Mouse (Mus musculus) kidney, postnatal 0 days (tissue): ENCODE results near the gene Eef2k. TPM values are rescaled to one million over a fixed set of nuclear protein-coding genes. Genes with fewer than 3 reads are reported as not detected.

ENCODE experiments used
- ATAC-seq: fragments of 200-750 bp; cut with Nextera tagmentation; replicated peaks from 2 replicates; pipeline ENCODE4 v1.8.0; 2017; ENCODE audit warnings: low read depth, moderate number of reproducible peaks, moderate TSS enrichment, moderate library complexity; ENCODE audit not compliant: low FRiP score
- DNase-seq: peaks from one replicate; pipeline ENCODE4 v3.0.0-alpha.2; 2016; ENCODE audit warnings: low spot score
- H3K27ac ChIP-seq: fragments of 300-500 bp; sonication (generic); 2 replicates; pipeline ENCODE4 v1.5.1; 2014; ENCODE audit warnings: mild to moderate bottlenecking
- H3K27me3 ChIP-seq: fragments of 300-500 bp; sonication (generic); 2 replicates; pipeline ENCODE4 v1.6.1; 2014; ENCODE audit warnings: low read length, mixed read lengths; ENCODE audit not compliant: insufficient read depth
- H3K36me3 ChIP-seq: fragments of 300-500 bp; sonication (generic); 2 replicates; pipeline ENCODE4 v1.6.1; 2014; ENCODE audit warnings: low read length, mixed read lengths; ENCODE audit not compliant: insufficient read depth
- H3K4me1 ChIP-seq: fragments of 300-500 bp; sonication (generic); replicated peaks from 2 replicates; pipeline ENCODE4 v1.6.1; 2014; ENCODE audit warnings: antibody characterized with exemption, low read length, mixed read lengths; ENCODE audit not compliant: insufficient read depth
- H3K4me2 ChIP-seq: fragments of 300-500 bp; sonication (generic); 2 replicates; pipeline ENCODE4 v1.6.1; 2014; ENCODE audit warnings: mild to moderate bottlenecking, low read length, moderate library complexity, mixed read lengths
- H3K4me3 ChIP-seq: fragments of 300-500 bp; sonication (generic); replicated peaks from 2 replicates; pipeline ENCODE4 v1.5.1; 2014; ENCODE audit warnings: low read depth, low read length
- H3K9ac ChIP-seq: fragments of 300-500 bp; sonication (generic); 2 replicates; pipeline ENCODE4 v1.6.1; 2014; ENCODE audit warnings: low read depth, low read length
- H3K9me3 ChIP-seq: fragments of 300-500 bp; sonication (generic); replicated peaks from 2 replicates; pipeline ENCODE4 v1.6.1; 2016; ENCODE audit warnings: low read length, inconsistent platforms, mixed read lengths
- CTCF ChIP-seq: IDR thresholded peaks from 2 replicates; pipeline ENCODE4 v1.5.1; 2016; ENCODE audit warnings: antibody characterized with exemption, low read depth, mild to moderate bottlenecking, moderate library complexity
- WGBS: fragments of 180-500 bp; shearing (Covaris S2); extraction: QIAGEN DNeasy Blood & Tissue Kit; methylation state at CpG from one replicate; pipeline ENCODE4 v1.1.7; 2014; 5-methylcytosine and 5-hydroxymethylcytosine counted together
- polyA plus RNA-seq: library from polyadenylated mRNA; unstranded; fragments of >200 nt; fragmentation: Nextera tagmentation; extraction: Ambion mirVana; gene quantifications from 2 replicates; pipeline ENCODE4 v1.2.1, GENCODE M21; 2015

Gene Eef2k
- polyA plus RNA-seq, 1 experiment from 2014 or later, result 13.8 TPM

GRCm38 (mm10) chr7:120860799-120861487, 18.3 kb downstream of the Eef2k start:
- TF ChIP-seq CTCF, result no peak
- peaks cover 13% of the 10 kb centered on the region; the same call in 1 of the 2 replicates for H3K4me1 ChIP-seq
- no peak overlapping the region for H3K27ac ChIP-seq

DNA sequence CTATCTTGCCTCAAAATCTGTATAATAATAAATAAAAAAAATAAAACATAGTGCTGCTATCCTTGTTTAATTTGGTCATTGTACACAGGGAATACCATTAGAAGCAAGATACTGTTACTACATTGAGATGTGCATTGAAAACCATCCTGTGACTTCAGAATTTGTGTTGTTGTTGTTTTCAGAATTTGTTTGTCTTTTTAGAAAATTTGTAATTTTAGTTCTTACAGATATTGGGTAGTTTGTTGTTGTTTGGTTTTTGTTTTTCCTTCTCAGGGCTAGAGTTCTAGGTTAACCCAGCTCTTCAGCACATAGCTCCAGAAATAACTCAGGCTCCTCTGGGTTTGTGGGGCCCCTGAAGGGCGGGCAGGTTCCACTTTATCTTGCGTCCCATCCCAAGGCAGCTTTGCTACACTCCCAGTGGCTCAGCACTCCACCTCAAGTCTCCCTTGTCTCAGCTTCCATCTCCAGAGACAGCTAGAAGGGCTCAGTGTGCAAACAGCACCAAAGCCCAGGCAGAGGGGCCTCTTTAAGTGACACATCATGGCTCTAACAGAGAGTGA, 18.9 kb downstream of the Eef2k start:
- H3K27ac ChIP-seq, result no peak overlapping the region
- ATAC-seq (no peak), DNase-seq (no peak)
- H3K9ac ChIP-seq, result no peak overlapping the region
- no peaks in the 10 kb centered on the region for H3K27me3 ChIP-seq
- no peaks in the 10 kb centered on the region for H3K9me3 ChIP-seq
- H3K36me3 ChIP-seq, result no peaks in the 10 kb centered on the region
- 46% methylated on average over 2 of the region's 2 CpGs for WGBS
- no peak for TF ChIP-seq CTCF
- no peak overlapping the region for H3K4me3 ChIP-seq
- H3K4me2 ChIP-seq, result no peak overlapping the region
- H3K4me1 ChIP-seq, result peaks cover 17% of the 10 kb centered on the region; the same call in 1 of the 2 replicates

More at GRCm38 (mm10) chr7:120860799-120861487, 18.3 kb downstream of the Eef2k start:
- Histone ChIP-seq H3K36me3 (no peaks in the 10 kb centered on the region), H3K9ac (no peak overlapping the region), H3K9me3 (no peaks in the 10 kb centered on the region), H3K27me3 (no peaks in the 10 kb centered on the region), H3K4me3 (no peak overlapping the region), H3K4me2 (no peak overlapping the region)
- DNase-seq (no peak), ATAC-seq (no peak)
- 29% methylated on average over 10 of the region's 10 CpGs for WGBS

DNA sequence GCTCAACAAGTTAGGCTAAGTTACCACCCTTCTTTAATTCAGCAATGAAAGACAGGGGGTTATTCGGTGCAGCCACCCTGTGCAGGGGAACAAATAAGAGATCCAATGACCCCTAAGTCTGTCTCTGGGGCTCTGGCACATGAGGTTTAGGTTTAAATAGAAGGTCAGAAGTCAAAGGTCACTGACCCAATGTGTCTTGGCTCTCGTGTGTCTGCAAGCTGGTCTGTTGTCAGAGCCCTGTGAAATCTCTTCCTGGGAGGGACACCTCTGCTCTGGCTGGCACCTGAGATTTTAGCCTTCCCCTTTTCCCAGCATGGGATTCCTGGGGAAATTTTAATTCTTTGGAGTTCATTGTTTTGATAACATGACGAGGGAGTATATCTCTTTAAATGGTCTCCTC, 19.6 kb downstream of the Eef2k start:
- Histone ChIP-seq H3K4me1 (peaks cover 17% of the 10 kb centered on the region; the same call in 1 of the 2 replicates), H3K27me3 (no peaks in the 10 kb centered on the region), H3K4me3 (no peak overlapping the region), H3K27ac (no peak overlapping the region), H3K9me3 (no peaks in the 10 kb centered on the region), H3K4me2 (no peak overlapping the region), H3K9ac (no peak overlapping the region), H3K36me3 (no peaks in the 10 kb centered on the region)
- 35% methylated on average over 3 of the region's 3 CpGs for WGBS
- ATAC-seq (no peak), DNase-seq (no peak)
- no peak for TF ChIP-seq CTCF

GRCm38 (mm10) chr7:120862626-120863025, 20.0 kb downstream of the Eef2k start:
- no peak for TF ChIP-seq CTCF
- Histone ChIP-seq H3K9ac (no peak overlapping the region), H3K4me1 (peaks cover 17% of the 10 kb centered on the region; the same call in 1 of the 2 replicates), H3K4me2 (no peak overlapping the region), H3K9me3 (no peaks in the 10 kb centered on the region), H3K4me3 (no peak overlapping the region), H3K27me3 (no peaks in the 10 kb centered on the region), H3K36me3 (no peaks in the 10 kb centered on the region), H3K27ac (no peak overlapping the region)
- 44% methylated on average over 7 of the region's 7 CpGs for WGBS
- ATAC-seq (no peak), DNase-seq (no peak)

DNA sequence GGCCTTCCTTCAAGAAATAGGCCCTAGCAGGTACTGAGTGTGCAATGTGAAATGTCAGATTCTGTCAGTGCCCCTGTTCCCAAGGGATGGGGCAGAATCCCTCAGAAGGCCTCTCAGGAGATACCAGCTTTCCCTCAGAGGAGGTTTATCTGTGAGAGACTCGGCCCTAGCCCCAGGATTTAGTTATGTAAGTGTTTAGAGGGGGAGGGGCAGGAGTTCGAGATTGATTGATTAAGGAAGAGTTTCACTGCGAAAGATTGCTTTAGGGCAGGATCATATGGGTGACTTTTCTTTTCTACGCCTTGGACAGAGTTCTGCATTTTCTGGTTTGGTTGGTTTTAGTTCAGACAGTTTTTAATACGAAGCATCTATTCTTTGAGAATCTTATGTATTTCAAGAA, 20.8 kb downstream of the Eef2k start:
- H3K4me1 ChIP-seq, result peaks cover 17% of the 10 kb centered on the region; the same call in 1 of the 2 replicates
- no peak for TF ChIP-seq CTCF
- 50% methylated on average over 5 of the region's 5 CpGs for WGBS
- H3K4me3 ChIP-seq, result no peak overlapping the region
- DNase-seq (no peak), ATAC-seq (no peak)
- H3K4me2 ChIP-seq, result no peak overlapping the region
- H3K36me3 ChIP-seq, result no peaks in the 10 kb centered on the region
- H3K9ac ChIP-seq, result no peak overlapping the region
- H3K27me3 ChIP-seq, result no peaks in the 10 kb centered on the region
- no peaks in the 10 kb centered on the region for H3K9me3 ChIP-seq
- peak overlapping the region; percentile 31; the same call in 1 of the 2 replicates for H3K27ac ChIP-seq

GRCm38 (mm10) chr7:120865100-120865499, 22.5 kb downstream of the Eef2k start:
- no peak overlapping the region for H3K4me3 ChIP-seq
- peak; percentile 78 for ATAC-seq
- peak; percentile 77 for DNase-seq
- peak overlapping the region; percentile 77 for H3K27ac ChIP-seq
- no peaks in the 10 kb centered on the region for H3K27me3 ChIP-seq
- WGBS, result 7% methylated on average over 7 of the region's 7 CpGs
- H3K4me1 ChIP-seq, result peaks cover 17% of the 10 kb centered on the region; the same call in 1 of the 2 replicates
- no peaks in the 10 kb centered on the region for H3K9me3 ChIP-seq
- H3K9ac ChIP-seq, result no peak overlapping the region
- TF ChIP-seq CTCF, result no peak
- no peaks in the 10 kb centered on the region for H3K36me3 ChIP-seq
- peak overlapping the region; percentile 13 for H3K4me2 ChIP-seq
